In genomic region chr7:100121376-100121789, GRCm38 (mm10) we compare ENCODE assay signal across 8 mouse cellular contexts. TPM values are rescaled to one million over a fixed set of nuclear protein-coding genes. Genes with fewer than 3 reads are reported as not detected.
DNase-seq lines count a peak whose midpoint lies in the region; ATAC-seq and TF ChIP-seq lines count a peak whose summit lies in the region.

TSS of gene Pold3 (minus strand) at chr7:100121565.

- under 1% methylated on average over 33 of the region's 33 CpGs for WGBS in forebrain, embryonic 12.5 days
- under 1% methylated on average over 33 of the region's 33 CpGs for WGBS in heart, postnatal 0 days
- under 1% methylated on average over 33 of the region's 33 CpGs for WGBS in liver, embryonic 16.5 days (ENCODE audit: insufficient replicate concordance)
- WGBS in neural tube, embryonic 13.5 days = under 1% methylated on average over 32 of the region's 33 CpGs

- H3K9ac ChIP-seq in forebrain, embryonic 12.5 days = peak within 1 kb of the TSS; percentile 87
- peak within 1 kb of the TSS; percentile 83 for H3K9ac ChIP-seq in heart, postnatal 0 days (replicated peaks; ENCODE audit: low read depth, low read length)
- H3K9ac ChIP-seq in liver, embryonic 16.5 days (ENCODE audit: low read depth, low read length) = peak within 1 kb of the TSS; percentile 96
- peak within 1 kb of the TSS; percentile 87 for H3K9ac ChIP-seq in neural tube, embryonic 13.5 days

- peaks cover 52% of the 10 kb centered on the region for H3K4me1 ChIP-seq in E14TG2a.4 (replicated peaks; ENCODE audit: low read depth, low read length)
- peaks cover 25% of the 10 kb centered on the region for H3K4me1 ChIP-seq in forebrain, embryonic 12.5 days
- no peaks in the 10 kb centered on the region for H3K4me1 ChIP-seq in heart, postnatal 0 days (ENCODE audit: control insufficient read depth, insufficient read depth)
- peaks cover 12% of the 10 kb centered on the region for H3K4me1 ChIP-seq in liver, embryonic 16.5 days (ENCODE audit: control insufficient read depth, low read depth, low read length)
- H3K4me1 ChIP-seq in neural tube, embryonic 13.5 days (replicated peaks) = peaks cover 20% of the 10 kb centered on the region
- H3K4me1 ChIP-seq in testis, adult 2 months (ENCODE audit: control insufficient read depth, insufficient read depth, low read length) = peaks cover 3% of the 10 kb centered on the region; the same call in 1 of the 2 replicates

- H3K27me3 ChIP-seq in E14TG2a.4 (ENCODE audit: insufficient read depth, low read length) = no peaks in the 10 kb centered on the region
- no peaks in the 10 kb centered on the region for H3K27me3 ChIP-seq in forebrain, embryonic 12.5 days
- no peaks in the 10 kb centered on the region for H3K27me3 ChIP-seq in heart, postnatal 0 days (ENCODE audit: control insufficient read depth, insufficient read depth, low read length)
- H3K27me3 ChIP-seq in liver, embryonic 16.5 days (ENCODE audit: control insufficient read depth, insufficient read depth, low read depth, low read length) = no peaks in the 10 kb centered on the region
- no peaks in the 10 kb centered on the region for H3K27me3 ChIP-seq in neural tube, embryonic 13.5 days
- no peaks in the 10 kb centered on the region for H3K27me3 ChIP-seq in testis, adult 2 months (ENCODE audit: control insufficient read depth, insufficient read depth, low read length)

- ATAC-seq in forebrain, embryonic 12.5 days (ENCODE audit: low FRiP score) = peak; percentile 95
- ATAC-seq in heart, postnatal 0 days (ENCODE audit: insufficient read depth, low read depth) = peak; percentile 97
- peak; percentile 95 for ATAC-seq in liver, embryonic 16.5 days (ENCODE audit: low read depth)
- peak; percentile 96 for ATAC-seq in neural tube, embryonic 13.5 days (ENCODE audit: low read depth)

- TF ChIP-seq CTCF in E14TG2a.4 (conservative IDR thresholded peaks at IDR 0.05; ENCODE audit: low read length) = no peak
- TF ChIP-seq CTCF in heart, postnatal 0 days (IDR thresholded peaks at IDR 0.05; ENCODE audit: low read depth) = no peak
- peak; percentile 11; the same call in 1 of the 2 replicates for TF ChIP-seq CTCF in testis, adult 2 months (IDR thresholded peaks at IDR 0.05; ENCODE audit: control insufficient read depth, insufficient read depth, insufficient replicate concordance, low read depth, low read length)

- peaks cover 28% of the 10 kb centered on the region for H3K36me3 ChIP-seq in E14TG2a.4 (ENCODE audit: insufficient read depth, low read length)
- H3K36me3 ChIP-seq in forebrain, embryonic 12.5 days (replicated peaks) = peaks cover 27% of the 10 kb centered on the region
- peaks cover 11% of the 10 kb centered on the region; the same call in 1 of the 2 replicates for H3K36me3 ChIP-seq in heart, postnatal 0 days (replicated peaks; ENCODE audit: control insufficient read depth, insufficient read depth, low read length)
- H3K36me3 ChIP-seq in liver, embryonic 16.5 days (ENCODE audit: control insufficient read depth, insufficient read depth) = peaks cover 10% of the 10 kb centered on the region; the same call in 1 of the 2 replicates
- peaks cover 23% of the 10 kb centered on the region for H3K36me3 ChIP-seq in neural tube, embryonic 13.5 days
- H3K36me3 ChIP-seq in testis, adult 2 months (ENCODE audit: control insufficient read depth, insufficient read depth, low read length) = peaks cover 1% of the 10 kb centered on the region; the same call in 1 of the 2 replicates

- peak within 1 kb of the TSS; percentile 80 for H3K4me2 ChIP-seq in forebrain, embryonic 12.5 days
- peak within 1 kb of the TSS; percentile 93 for H3K4me2 ChIP-seq in heart, postnatal 0 days (ENCODE audit: low read depth, low read length)
- peak within 1 kb of the TSS; percentile 87 for H3K4me2 ChIP-seq in liver, embryonic 16.5 days (ENCODE audit: low read depth, low read length)
- peak within 1 kb of the TSS; percentile 71 for H3K4me2 ChIP-seq in neural tube, embryonic 13.5 days

- peaks cover 3% of the 10 kb centered on the region; the same call in 1 of the 2 replicates for H3K9me3 ChIP-seq in E14TG2a.4 (ENCODE audit: low read length)
- no peaks in the 10 kb centered on the region for H3K9me3 ChIP-seq in forebrain, embryonic 12.5 days
- H3K9me3 ChIP-seq in heart, postnatal 0 days (replicated peaks; ENCODE audit: control insufficient read depth, low read length) = no peaks in the 10 kb centered on the region
- peaks cover 3% of the 10 kb centered on the region for H3K9me3 ChIP-seq in liver, embryonic 16.5 days (replicated peaks; ENCODE audit: control insufficient read depth, low read length)
- H3K9me3 ChIP-seq in neural tube, embryonic 13.5 days = no peaks in the 10 kb centered on the region

- TF ChIP-seq EP300 in heart, postnatal 0 days (IDR thresholded peaks at IDR 0.05; ENCODE audit: low read depth) = no peak

- H3K4me3 ChIP-seq in E14TG2a.4 (replicated peaks; ENCODE audit: low read length) = peak within 1 kb of the TSS; percentile 94
- peak within 1 kb of the TSS; percentile 94 for H3K4me3 ChIP-seq in forebrain, embryonic 12.5 days (replicated peaks)
- peak within 1 kb of the TSS; percentile 86 for H3K4me3 ChIP-seq in heart, postnatal 0 days (ENCODE audit: low read depth, low read length)
- peak within 1 kb of the TSS; percentile 97 for H3K4me3 ChIP-seq in liver, embryonic 16.5 days (ENCODE audit: low read depth, low read length)
- peak within 1 kb of the TSS; percentile 95 for H3K4me3 ChIP-seq in neural tube, embryonic 13.5 days
- peak within 1 kb of the TSS; percentile 97 for H3K4me3 ChIP-seq in testis, adult 2 months (ENCODE audit: control insufficient read depth, low read depth, low read length)

- DNase-seq in c-Kit-positive CD71-positive TER-119-positive erythroid progenitor cells, embryonic 14.5 days (ENCODE audit: low spot score) = peak; percentile 98
- DNase-seq in heart, postnatal 0 days (ENCODE audit: low spot score) = peak; percentile 90
- DNase-seq in kidney, postnatal 4 days = peak; percentile 99 to 100

- TF ChIP-seq POLR2A in testis, adult 2 months (IDR thresholded peaks at IDR 0.05; ENCODE audit: control insufficient read depth, low read depth, low read length) = peak; percentile 77; the same call in 1 of the 2 replicates

- H3K27ac ChIP-seq in forebrain, embryonic 12.5 days = peak within 1 kb of the TSS; percentile 88
- H3K27ac ChIP-seq in heart, postnatal 0 days (ENCODE audit: low read depth) = peak within 1 kb of the TSS; percentile 76
- peak within 1 kb of the TSS; percentile 92 for H3K27ac ChIP-seq in liver, embryonic 16.5 days (ENCODE audit: low read length)
- H3K27ac ChIP-seq in neural tube, embryonic 13.5 days (replicated peaks) = peak within 1 kb of the TSS; percentile 85
- H3K27ac ChIP-seq in testis, adult 2 months (ENCODE audit: control insufficient read depth, insufficient read depth, low read depth, low read length) = peak within 1 kb of the TSS; percentile 90

RNA-seq across cellular contexts. Expression of gene Pold3, which starts in this region (rescaled TPM):
- polyA plus RNA-seq in forebrain, embryonic 12.5 days (2016; fragmentation: Nextera tagmentation; extraction: Ambion mirVana) = 98.4 and 98.7 TPM in 2 replicates
- total RNA-seq in heart, postnatal 0 days (2014; rRNA removed; ENCODE audit: low replicate concordance) = 6.6 and 21.0 TPM in 2 replicates
- 14.6 and 15.2 TPM in 2 replicates for polyA plus RNA-seq in heart, postnatal 0 days (2015; fragmentation: Nextera tagmentation; extraction: Ambion mirVana)
- 36.5 and 37.0 TPM in 2 replicates for polyA plus RNA-seq in liver, embryonic 16.5 days (2015; fragmentation: Nextera tagmentation; extraction: Ambion mirVana)
- polyA plus RNA-seq in neural tube, embryonic 13.5 days (2015; fragmentation: Nextera tagmentation; extraction: Ambion mirVana) = 35.3 and 38.8 TPM in 2 replicates
- 50.6 and 51.6 TPM in 2 replicates for polyA plus RNA-seq in testis, adult 2 months (2012; rRNA removed)

Comparison
In these comparisons a context has a peak if more than half of its experiments do, and no peak if none do; other contexts are left out.
1. Peak in every context shown above with its lines: DNase-seq, ATAC-seq, H3K4me3 ChIP-seq and H3K27ac ChIP-seq.